Mouse (Mus musculus) brain, embryonic 14.5 days (tissue): ENCODE data around the gene Ctc1.

Experiments
- CTCF ChIP-seq: fragments of 200-500 bp; IDR thresholded peaks from 2 replicates; pipeline ENCODE4 v1.5.1; 2012; ENCODE audit warnings: inconsistent platforms, mild to moderate bottlenecking, moderate library complexity, borderline replicate concordance; ENCODE audit not compliant: insufficient read depth, insufficient read length; ENCODE audit errors: extremely low read depth
- POLR2A ChIP-seq: fragments of 200-500 bp; IDR thresholded peaks from 2 replicates; pipeline ENCODE4 v1.6.1; 2012; ENCODE audit warnings: mild to moderate bottlenecking, inconsistent platforms, borderline replicate concordance; ENCODE audit not compliant: poor library complexity, insufficient read depth, insufficient read length, severe bottlenecking; ENCODE audit errors: extremely low read depth

DNA sequence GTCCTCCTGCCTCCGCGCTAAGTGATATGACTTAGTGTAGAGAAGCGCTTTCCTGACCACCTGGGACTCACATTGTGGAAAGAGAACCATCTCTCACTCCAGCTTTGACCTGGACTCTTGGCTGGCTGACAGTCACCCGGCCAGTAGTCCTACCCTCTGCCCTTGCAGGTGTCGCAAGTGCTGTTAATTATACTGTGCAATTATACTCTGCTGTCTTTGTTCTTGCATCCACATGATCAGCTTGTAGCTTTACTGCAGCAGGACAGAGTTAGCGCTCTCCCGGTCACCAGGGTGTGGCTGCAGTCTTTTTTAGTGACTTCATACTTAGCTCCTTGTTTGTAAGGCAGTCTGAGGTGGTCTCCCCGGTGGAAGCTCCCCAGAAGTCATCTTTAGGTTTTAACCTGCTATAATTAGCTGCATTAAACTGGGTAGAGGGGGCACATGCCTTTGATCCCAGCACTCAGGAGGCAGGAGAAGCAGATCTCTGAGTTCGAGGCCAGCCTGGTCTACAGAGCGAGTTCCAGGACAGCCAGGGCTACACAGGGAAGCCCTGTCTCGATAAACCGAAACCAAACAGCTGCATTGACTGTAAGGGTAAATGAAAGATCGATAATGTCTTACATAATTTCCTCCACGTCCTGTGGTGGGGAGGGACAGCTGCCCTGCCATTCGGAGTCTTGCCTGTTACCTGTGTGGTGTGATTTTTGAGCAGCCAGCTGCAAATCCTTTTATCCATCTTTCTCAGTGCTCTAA is 64.6 kb downstream of the Ctc1 start:
- TF ChIP-seq CTCF, result no peak
- no peak for TF ChIP-seq POLR2A
